Mouse (Mus musculus) stomach, postnatal 0 days (tissue): ENCODE measurements around the gene Med13l.

ENCODE experiments used
- CTCF ChIP-seq: IDR thresholded peaks from 2 replicates; pipeline ENCODE4 v1.5.1; 2016; ENCODE audit warnings: antibody characterized with exemption, low read depth, mild to moderate bottlenecking, moderate library complexity
- EP300 ChIP-seq: optimal IDR thresholded peaks from 2 replicates; pipeline ENCODE3; 2016; ENCODE audit warnings: antibody characterized with exemption

DNA sequence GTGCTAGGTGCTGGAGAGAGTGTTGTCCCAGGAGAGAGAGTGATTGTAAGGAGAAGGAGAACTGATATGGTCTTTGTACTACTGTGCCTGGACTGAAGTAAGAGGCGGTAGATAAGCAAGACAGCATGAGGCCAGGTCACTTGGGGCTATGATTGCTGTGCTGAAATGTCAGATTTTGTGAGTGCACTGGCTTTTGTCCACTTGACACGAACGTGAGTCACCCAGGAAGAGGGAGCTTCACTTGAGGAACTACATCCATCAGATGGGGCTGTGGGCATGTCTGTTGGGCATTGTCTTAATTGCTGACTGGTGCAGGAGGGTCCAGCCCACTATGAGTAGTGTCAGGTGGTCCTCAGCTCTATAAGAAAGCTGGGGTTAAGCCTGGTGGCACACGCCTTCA lies 61.4 kb downstream of the Med13l start:
- TF ChIP-seq CTCF (no peak), EP300 (no peak)
